Mouse (Mus musculus): Measurements from ENCODE around the gene Inhbc.
"Not testable (repeated sequence)": the region's sequence is repeated elsewhere in the genome, so short reads cannot be mapped to it uniquely, and the experiment has no call there.

The Inhbc gene

DNA sequence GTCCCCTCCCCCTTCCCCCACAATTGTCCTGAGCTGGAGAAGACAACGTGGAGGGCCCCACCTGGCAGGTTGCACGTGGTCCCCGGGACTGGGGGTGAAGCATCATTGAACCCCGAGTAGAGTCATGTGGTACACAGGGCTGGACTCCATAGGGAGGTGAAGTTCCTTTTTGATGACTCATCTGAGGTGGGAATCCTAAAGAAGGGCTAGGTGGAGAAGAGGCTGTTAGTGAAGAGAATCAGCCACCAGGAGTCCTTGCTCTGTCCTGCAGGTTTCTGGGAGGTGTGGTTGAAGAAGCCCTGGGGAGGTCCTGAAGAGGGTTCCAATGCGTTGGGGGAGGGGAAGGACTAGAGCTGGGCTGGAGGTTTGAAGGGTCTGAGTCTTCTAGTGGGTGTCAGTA is 33.3 kb downstream of the Inhbc start:
- in situ Hi-C loops (cut with MboI; ENCODE audit: low pct_unique_long_range_greater_than_20kb in 1 of 2, low sequenced_read_pairs in 2 of 2, unreplicated experiment in 1 of 2), result loop anchor here (5.0 to 10.0 kb wide), 2 partner anchors 160 to 212 kb away; partner anchors contain the start of gene Os9 (in 1 of the 2)

DNA sequence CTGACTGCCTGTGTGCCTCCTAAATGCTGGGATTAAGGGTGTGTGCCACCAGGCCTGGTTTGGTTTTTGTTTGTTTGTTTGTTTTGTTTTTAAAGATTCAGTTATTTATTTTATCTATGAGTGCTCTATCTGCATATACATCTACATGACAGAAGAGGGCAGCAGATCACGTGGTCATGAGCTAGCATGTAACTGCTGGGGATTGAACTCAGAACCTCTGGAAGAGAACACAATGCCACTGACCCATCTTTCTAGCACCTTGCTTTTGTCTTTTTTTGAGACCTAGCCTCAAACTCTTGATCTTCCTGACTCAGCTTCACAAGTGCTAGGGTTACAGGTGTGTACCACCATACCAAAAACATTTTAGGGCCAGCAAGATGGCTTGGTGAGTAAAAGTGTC is 35.0 kb downstream of the Inhbc start:
- in situ Hi-C loops (cut with MboI; ENCODE audit: low pct_unique_long_range_greater_than_20kb in 1 of 2, low sequenced_read_pairs in 2 of 2, unreplicated experiment in 1 of 2), result loop anchor here (5.0 to 10.0 kb wide), 2 partner anchors 158 to 210 kb away; partner anchors contain the start of gene Os9 (in 1 of the 2)

DNA sequence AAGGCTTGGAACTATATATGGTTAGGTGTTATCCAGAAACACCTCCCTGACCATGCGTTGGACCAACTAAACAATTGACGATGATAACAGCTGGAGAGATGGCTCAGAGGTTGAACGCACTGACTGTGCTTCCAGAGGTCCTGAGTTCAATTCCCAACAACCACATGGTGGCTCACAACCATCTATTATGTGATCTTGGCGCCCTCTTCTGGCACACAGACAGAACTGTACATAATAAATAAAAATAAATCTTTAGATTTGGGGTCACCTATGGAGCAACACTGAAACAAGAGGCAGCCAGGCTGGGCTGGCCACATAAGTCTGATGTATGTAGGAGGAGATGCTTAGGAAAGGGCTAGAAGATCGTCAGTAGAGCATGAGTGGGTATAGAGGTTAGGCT is 37.1 kb downstream of the Inhbc start:
- in situ Hi-C loops (cut with MboI; ENCODE audit: low pct_unique_long_range_greater_than_20kb in 1 of 2, low sequenced_read_pairs in 2 of 2, unreplicated experiment in 1 of 2), result loop anchor here in 1 of 2 experiments (5.0 to 10.0 kb wide), 2 partner anchors 161 to 208 kb away; partner anchors contain the start of gene Os9

DNA sequence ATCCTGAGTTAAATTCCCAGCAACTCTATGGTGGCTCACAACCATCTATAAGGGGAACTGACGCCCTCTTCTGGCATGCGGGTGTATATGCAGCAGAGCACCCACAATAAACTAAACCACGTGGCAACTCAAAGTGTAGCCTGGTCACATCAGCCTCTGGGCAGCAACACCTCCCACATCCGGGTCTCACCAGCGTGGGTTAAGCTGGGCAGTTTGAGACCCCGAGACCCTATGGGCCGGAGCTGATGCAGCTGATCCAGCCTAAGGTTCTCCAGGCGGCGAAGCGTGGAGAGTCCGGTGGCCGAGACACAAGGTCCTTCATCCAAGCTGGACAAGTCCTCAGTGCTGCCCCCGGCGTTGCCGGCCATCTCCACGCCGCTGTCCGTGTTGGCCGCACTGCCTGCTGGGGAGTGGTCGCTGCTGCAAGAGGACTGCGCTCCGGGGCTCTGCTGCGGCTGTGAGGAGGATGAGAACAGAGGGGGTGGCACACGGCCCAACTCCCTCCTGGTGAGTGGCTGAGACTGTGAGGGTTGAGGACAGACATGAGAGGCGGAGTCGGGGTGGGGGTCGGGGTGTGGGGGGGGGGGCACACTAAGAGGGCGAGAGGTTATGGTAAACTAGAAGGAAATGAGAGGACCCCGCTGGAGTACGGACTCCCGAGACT is 37.9 kb downstream of the Inhbc start:
- in situ Hi-C loops (cut with MboI; ENCODE audit: low pct_unique_long_range_greater_than_20kb in 1 of 2, low sequenced_read_pairs in 2 of 2, unreplicated experiment in 1 of 2), result loop anchor here in 1 of 2 experiments (5.0 to 10.0 kb wide), 2 partner anchors 160 to 208 kb away; partner anchors contain the start of gene Os9

DNA sequence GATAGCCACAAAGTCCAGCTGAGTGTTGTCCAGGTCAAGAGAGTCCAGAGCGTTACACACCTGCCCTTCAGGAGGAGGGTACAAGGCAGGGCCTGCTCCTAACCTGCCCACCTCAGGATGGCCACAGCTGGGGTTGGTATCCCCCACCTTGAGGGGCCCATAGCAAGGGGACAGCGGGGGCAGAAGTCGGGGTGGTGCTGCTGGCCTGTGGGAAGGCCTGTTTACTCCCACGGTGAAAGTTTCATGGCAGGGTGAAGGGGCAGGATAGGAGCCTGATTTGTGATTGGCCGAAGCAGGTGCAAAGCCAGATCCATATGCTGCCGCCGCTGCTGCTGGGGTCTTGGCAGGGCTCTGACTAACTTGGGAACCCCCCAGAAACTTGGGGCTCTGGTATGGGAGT is 40.0 kb downstream of the Inhbc start:
- in situ Hi-C loops (cut with MboI; ENCODE audit: low pct_unique_long_range_greater_than_20kb in 1 of 2, low sequenced_read_pairs in 2 of 2, unreplicated experiment in 1 of 2), result loop anchor here in 1 of 2 experiments (5.0 to 10.0 kb wide), 2 partner anchors 158 to 205 kb away; partner anchors contain the start of gene Os9

DNA sequence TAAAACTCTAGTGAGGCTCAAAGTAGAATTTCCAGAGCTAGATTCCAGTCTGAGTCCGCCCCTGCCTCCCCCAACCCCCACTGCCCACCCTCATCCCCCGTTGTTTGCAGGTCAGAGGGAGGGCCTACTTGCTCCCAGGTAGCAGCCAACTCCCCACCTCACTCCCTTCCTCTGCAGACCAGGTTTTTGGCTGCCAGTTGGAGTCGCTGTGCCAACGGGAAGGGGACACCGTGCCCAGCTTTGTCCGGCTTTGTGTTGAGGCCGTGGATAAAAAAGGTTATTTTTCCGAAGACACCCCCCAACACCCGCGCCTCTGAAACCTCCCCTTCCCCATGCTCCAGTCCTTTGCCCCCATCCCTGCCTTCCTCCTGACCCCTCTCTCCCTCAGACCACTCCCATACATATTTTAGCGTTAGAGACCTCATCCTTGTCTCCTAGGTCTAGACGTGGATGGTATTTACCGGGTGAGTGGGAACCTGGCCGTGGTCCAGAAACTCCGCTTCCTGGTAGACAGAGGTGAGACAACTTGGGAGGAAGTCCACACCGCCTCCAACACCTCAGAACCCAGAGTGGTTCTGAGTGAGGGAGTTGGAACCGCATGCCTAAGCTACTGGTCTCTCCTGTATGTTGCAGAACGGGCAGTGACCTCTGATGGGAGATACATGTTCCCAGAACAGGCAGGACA is 42.6 kb downstream of the Inhbc start:
- in situ Hi-C loops (cut with MboI; ENCODE audit: low pct_unique_long_range_greater_than_20kb in 1 of 2, low sequenced_read_pairs in 2 of 2, unreplicated experiment in 1 of 2), result no loop called here

DNA sequence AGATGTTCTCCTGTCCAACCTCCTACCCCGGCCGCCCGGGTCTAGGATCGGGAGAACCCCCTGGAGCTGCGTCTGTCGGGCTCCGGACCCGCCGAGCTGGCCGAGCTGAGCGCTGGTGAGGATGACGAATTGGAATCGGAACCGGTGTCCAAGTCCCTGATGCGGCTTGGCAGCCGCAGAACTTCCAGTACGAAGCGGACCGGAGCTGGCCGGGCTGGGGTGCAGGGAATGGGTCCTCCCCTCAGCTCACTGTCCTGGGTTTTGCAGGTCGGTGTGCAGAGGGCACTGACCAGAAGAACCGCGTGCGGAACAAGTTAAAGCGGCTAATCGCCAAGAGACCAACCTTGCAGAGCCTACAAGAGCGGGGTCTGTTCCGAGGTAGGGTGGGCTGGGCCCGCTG is 43.4 kb downstream of the Inhbc start:
- in situ Hi-C loops (cut with MboI; ENCODE audit: low pct_unique_long_range_greater_than_20kb in 1 of 2, low sequenced_read_pairs in 2 of 2, unreplicated experiment in 1 of 2), result no loop called here

DNA sequence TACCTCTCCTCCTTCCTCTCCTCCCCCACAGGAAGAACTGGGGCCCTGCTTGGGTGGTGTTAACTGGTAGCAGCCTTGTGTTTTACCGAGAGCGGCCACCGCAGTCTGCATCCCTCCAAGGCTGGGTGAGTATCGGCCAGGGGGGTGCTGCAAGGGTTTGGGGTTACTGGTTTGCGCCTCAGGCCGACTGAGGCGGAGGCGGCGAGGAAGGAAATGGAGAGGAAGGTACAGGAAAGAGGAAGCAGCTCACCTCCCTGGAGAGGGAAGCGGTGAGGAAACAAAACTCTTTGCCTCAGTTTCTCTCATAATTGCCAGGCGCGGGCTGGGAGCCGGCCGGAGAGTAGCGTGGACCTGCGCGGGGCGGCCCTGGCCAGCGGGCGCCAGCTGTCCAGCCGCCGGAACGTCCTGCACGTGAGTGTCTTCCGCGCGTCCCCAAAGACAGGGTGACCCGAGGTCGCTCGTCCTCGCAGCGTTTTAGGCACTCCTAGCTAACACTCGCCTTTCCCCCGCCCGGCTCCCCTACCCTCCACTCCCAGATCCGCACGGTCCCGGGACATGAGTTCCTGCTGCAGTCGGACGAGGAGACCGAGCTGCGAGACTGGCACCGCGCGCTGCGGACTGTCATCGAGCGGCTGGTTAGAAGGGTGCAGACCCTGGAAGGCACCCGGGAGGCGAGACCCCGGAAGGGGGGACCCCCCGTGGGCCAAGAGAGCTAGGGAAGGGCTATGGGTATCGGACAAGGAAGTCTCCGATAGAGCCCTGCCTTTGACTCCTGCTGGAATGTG is 44.0 kb downstream of the Inhbc start:
- in situ Hi-C loops (cut with MboI; ENCODE audit: low pct_unique_long_range_greater_than_20kb in 1 of 2, low sequenced_read_pairs in 2 of 2, unreplicated experiment in 1 of 2), result no loop called here

DNA sequence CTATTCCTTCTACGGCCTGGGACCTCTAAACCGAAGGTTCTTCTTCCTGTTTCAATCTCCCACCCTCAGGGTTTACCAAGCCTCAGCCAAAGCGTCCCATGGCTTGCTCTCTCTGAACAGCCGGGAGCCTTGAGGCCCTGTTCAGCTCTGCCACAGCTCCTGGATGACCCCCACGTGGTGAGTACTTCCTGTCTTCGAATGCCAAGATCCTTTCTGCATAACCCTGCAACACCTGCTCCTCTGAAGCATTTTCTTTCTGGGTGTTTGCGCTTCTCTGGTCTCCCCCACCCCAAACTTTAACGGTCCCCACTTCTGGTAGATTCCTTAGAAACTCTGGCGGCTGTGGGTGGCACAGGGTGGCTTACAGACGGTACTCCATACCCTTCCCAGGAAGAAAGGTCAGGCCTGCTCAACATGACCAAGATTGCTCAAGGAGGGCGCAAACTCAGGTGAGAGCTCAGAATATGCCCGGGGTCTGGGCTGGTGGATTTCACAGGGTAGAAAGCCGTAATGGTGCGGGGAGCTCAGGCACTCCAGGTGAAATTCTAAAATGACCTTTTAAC is 44.7 kb downstream of the Inhbc start:
- in situ Hi-C loops (cut with MboI; ENCODE audit: low pct_unique_long_range_greater_than_20kb in 1 of 2, low sequenced_read_pairs in 2 of 2, unreplicated experiment in 1 of 2), result no loop called here

DNA sequence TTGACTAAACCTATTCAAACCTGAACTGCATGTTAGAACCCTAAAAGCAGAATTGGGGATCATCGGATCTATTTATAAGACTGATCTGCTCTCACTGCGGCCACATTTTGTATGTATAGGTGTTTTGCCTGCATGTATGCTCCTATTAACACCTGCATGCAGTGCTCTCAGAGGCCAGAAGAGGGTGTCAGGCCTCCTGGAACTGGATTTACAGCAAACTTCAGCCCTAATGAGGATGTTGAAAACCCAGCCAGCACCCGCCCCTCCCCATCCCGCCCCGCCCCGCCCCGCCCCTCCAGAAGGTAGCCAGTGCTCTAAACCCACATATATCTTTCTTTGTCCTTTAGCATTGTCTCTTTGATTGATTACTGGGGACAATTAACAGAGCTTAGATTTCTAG is 45.7 kb downstream of the Inhbc start:
- in situ Hi-C loops (cut with MboI; ENCODE audit: low pct_unique_long_range_greater_than_20kb in 1 of 2, low sequenced_read_pairs in 2 of 2, unreplicated experiment in 1 of 2), result no loop called here

DNA sequence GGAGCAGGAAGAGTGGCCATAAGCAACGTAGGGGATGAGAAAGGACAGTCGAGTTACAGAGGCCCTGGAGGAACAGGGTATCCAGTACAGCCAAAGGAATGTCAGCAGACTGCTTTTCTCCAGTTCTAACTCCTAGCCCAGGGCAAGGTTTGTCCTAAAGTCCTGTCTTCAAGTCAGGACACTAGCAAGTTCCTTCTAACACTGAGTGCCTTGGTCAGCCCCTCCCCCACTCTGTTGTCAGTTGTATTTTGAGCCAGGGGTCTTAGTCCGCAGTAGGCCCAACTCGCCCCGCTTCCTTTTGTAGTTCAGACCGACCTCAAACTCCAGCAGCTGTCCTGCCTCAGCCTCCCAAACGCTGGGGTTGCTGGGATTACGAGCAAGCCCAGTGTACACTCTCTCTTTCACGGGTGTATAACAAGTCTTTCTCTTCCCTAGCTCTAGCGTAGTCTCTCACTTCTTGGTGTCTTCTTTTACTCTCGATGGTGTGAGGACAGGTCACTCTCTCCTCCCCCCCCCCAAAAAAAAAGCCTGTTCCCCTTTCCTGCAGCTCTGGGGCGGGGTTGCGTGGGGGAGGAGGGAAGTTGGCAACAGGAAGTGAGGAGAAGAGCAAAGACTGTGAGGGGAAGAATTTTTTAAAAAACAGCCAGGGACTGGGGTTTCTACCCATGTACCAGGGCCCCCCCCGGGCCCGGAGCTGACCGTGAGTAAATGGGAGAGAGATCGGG is 46.9 kb downstream of the Inhbc start:
- in situ Hi-C loops (cut with MboI; ENCODE audit: low pct_unique_long_range_greater_than_20kb in 1 of 2, low sequenced_read_pairs in 2 of 2, unreplicated experiment in 1 of 2), result no loop called here

DNA sequence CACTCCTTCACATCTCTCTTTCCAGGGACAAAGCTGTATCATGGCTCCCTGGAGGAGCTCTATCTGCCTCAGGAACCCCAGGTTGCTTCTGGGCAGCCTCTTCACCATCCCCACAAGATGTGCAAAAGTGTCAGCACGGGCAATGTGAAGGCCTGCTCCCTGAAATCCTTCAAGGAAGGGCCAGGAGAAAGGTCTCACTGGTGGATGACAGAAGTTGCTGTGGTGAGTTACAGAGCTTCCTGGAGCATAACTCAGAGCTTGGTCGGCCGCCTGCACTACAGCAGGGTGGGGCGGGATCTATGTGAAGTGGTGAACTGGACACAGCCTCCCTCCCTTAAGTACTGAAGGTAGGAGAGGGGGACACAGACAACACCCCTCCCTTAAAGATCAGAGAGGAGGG is 47.6 kb downstream of the Inhbc start:
- in situ Hi-C loops (cut with MboI; ENCODE audit: low pct_unique_long_range_greater_than_20kb in 1 of 2, low sequenced_read_pairs in 2 of 2, unreplicated experiment in 1 of 2), result no loop called here

DNA sequence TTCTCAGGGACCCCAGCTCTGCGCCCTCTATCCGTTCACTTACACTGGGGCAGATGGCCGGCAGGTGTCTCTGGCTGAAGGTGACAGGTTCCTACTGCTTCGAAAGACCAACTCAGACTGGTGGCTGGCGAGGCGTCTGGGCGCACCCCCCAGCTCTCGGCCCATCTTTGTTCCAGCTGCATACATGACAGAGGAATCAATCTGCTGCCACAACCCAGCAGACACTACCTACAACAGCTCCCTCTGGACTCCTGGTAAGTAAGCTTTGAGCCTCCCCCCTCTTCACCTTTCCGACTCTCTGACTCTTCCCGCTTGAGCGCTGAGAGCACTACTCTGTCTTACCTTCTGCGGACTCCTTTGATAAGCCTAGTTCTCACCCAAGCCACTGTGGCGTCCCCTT is 48.1 kb downstream of the Inhbc start:
- in situ Hi-C loops (cut with MboI; ENCODE audit: low pct_unique_long_range_greater_than_20kb in 1 of 2, low sequenced_read_pairs in 2 of 2, unreplicated experiment in 1 of 2), result no loop called here

DNA sequence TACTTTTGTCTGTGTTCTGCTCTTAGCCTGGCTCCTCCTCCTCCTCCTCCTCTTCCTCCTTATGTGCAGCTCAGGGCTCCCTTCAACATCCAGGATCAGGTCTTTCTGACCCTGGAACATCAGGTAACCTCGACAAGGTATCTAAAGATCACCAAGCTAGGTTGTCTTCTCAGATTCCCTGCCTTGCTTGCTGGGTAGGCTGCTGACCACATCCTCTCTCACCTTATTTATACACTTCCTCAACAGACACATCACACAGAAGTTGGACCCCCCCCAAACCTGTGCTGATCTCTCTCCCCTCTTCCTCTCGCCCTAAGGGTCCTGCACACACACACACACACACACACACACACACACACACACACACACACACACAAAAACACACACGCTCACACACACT is 48.6 kb downstream of the Inhbc start, which contains the start of gene Arhgap9:
Arhgap9 (plus strand) TSS at position 344 of the 400 bp plus-strand sequence.
- in situ Hi-C loops (cut with MboI; ENCODE audit: low pct_unique_long_range_greater_than_20kb in 1 of 2, low sequenced_read_pairs in 2 of 2, unreplicated experiment in 1 of 2), result no loop called here

DNA sequence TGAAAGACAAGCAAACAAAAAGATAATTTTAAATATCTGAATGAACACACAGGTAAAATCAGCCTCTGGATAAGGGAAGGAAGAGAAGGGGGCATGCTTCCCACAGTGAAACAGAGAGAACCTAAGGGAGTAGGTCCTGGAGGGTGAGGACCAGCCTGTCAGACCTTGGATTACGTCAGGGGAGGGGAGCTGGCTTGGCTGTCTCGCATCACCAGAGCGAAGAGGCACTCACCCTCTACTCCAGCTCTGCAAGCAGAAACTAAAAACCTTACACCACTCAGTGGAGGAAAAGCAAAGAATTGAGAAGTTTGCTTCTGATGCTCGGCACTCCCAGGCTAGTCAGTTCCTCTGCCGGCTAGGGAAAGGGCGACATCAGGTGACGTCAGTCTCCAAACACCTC is 50.3 kb downstream of the Inhbc start:
- in situ Hi-C loops (cut with MboI; ENCODE audit: low pct_unique_long_range_greater_than_20kb in 1 of 2, low sequenced_read_pairs in 2 of 2, unreplicated experiment in 1 of 2), result no loop called here

DNA sequence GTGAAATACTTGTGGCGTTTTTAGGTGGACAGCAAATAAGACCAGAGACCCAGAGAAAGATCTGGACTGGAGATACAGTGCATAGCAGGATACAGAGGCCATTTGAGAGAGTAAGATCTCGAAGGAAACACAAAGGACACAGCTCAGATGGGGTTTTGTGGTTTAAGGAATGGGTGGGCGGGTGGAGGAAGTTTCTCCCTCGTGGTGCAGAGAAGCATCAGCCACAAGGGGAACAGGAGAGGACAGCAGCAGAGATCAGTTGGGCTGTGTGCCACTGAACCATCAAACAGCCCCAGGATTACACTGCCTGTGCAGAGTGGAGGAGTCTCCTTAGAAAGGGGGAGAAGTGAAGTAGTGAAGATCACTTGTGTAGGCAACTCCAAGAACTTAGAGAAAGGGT is 52.2 kb downstream of the Inhbc start:
- in situ Hi-C loops (cut with MboI; ENCODE audit: low pct_unique_long_range_greater_than_20kb in 1 of 2, low sequenced_read_pairs in 2 of 2, unreplicated experiment in 1 of 2), result no loop called here

DNA sequence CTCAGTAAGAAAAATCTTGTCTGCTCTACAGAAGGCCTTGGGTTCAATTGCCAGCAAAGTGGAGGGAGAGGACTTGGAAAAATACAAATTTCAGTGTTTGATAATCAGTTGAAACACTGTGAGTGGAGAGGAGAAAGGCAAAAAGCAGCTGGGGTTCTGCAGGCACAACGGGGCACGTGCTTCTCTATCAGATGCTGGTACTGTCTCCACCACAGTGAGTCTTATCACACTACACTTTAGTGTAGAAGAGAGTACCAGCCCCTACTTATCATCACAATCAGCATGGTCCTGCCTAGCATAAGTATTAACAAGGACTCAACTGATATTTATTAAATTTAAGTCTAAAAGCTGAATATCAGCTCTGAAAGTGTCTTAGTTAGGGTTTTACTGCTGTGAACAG is 53.0 kb downstream of the Inhbc start:
- in situ Hi-C loops (cut with MboI; ENCODE audit: low pct_unique_long_range_greater_than_20kb in 1 of 2, low sequenced_read_pairs in 2 of 2, unreplicated experiment in 1 of 2), result no loop called here

DNA sequence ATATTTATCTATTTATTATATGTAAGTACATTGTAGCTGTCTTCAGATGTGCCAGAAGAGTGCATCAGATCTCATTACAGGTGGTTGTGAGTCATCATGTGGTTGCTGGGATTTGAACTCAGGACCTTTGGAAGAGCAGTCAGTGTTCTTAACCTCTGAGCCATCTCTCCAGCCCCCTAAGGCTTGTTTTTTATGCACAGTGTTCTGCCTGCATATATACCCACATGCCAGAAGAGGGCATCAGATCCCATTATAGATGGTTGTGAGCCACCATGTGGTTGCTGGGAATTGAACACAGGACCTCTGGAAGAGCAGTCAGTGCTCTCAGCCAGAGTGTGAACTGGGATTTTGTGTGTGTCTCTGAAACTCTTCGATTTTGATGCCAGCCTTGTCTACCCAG is 55.3 kb downstream of the Inhbc start:
- in situ Hi-C loops (cut with MboI; ENCODE audit: low pct_unique_long_range_greater_than_20kb in 1 of 2, low sequenced_read_pairs in 2 of 2, unreplicated experiment in 1 of 2), result not testable (repeated sequence)
